Mouse (Mus musculus) embryonic fibroblast, embryonic 13.5 days (primary cell): ENCODE data around the gene Ntn5.

ENCODE experiments used
- CTCF ChIP-seq: IDR thresholded peaks from 2 replicates; pipeline ENCODE4 v1.5.1; 2011; ENCODE audit warnings: mild to moderate bottlenecking, control low read depth, low read length, moderate library complexity, borderline replicate concordance; ENCODE audit not compliant: insufficient read depth
- POLR2A ChIP-seq: IDR thresholded peaks from 2 replicates; pipeline ENCODE4 v1.6.1; 2011; ENCODE audit warnings: low read depth, mild to moderate bottlenecking, control low read depth, low read length, moderate library complexity

- no peak for TF ChIP-seq CTCF
- TF ChIP-seq POLR2A: no peak; the same call in 1 of the 2 replicates
Measured at GRCm38 (mm10) chr7:45711316-45712021, 27.6 kb downstream of the Ntn5 start.
